Mouse (Mus musculus): ENCODE measurements around the gene Jph3. TPM values are rescaled to one million over a fixed set of nuclear protein-coding genes. Genes with fewer than 3 reads are reported as not detected.

Jph3 gene
- polyA plus RNA-seq, 1 experiment from 2014 or later, result 0.21 TPM

- H3K9me3 ChIP-seq (replicated peaks), result no peaks in the 10 kb centered on the region
- H3K4me1 ChIP-seq (replicated peaks), result no peaks in the 10 kb centered on the region
- WGBS, result 46% methylated on average over 8 of the region's 8 CpGs
- H3K27ac ChIP-seq, result no peak overlapping the region
- H3K27me3 ChIP-seq, result no peaks in the 10 kb centered on the region
- no peak overlapping the region for H3K9ac ChIP-seq
- no peak overlapping the region for H3K4me3 ChIP-seq
- no peaks in the 10 kb centered on the region for H3K36me3 ChIP-seq
- no peak for ATAC-seq (replicated peaks; ENCODE audit: insufficient number of reproducible peaks, insufficient read depth, low FRiP score, low read depth)
- no peak overlapping the region for H3K4me2 ChIP-seq
These were observed 111.8 kb downstream of the Jph3 start for GRCm38 (mm10) chr8:121841242-121841641.

GRCm38 (mm10) chr8:121842064-121842955, 112.9 kb downstream of the Jph3 start:
- WGBS, result 87% methylated on average over 8 of the region's 8 CpGs
- no peaks in the 10 kb centered on the region for H3K4me1 ChIP-seq (replicated peaks)
- no peak overlapping the region for H3K4me2 ChIP-seq
- H3K4me3 ChIP-seq, result no peak overlapping the region
- H3K27ac ChIP-seq, result no peak overlapping the region
- H3K9me3 ChIP-seq (replicated peaks), result no peaks in the 10 kb centered on the region
- no peaks in the 10 kb centered on the region for H3K27me3 ChIP-seq
- no peak overlapping the region for H3K9ac ChIP-seq
- H3K36me3 ChIP-seq, result no peaks in the 10 kb centered on the region
- no peak for ATAC-seq (replicated peaks; ENCODE audit: insufficient number of reproducible peaks, insufficient read depth, low FRiP score, low read depth)

GRCm38 (mm10) chr8:121843184-121843733, 113.8 kb downstream of the Jph3 start:
- Histone ChIP-seq H3K4me1 (replicated peaks) (no peaks in the 10 kb centered on the region), H3K36me3 (no peaks in the 10 kb centered on the region), H3K27me3 (no peaks in the 10 kb centered on the region; the same call in 1 of the 2 replicates), H3K27ac (no peak overlapping the region), H3K4me2 (no peak overlapping the region), H3K4me3 (no peak overlapping the region), H3K9me3 (replicated peaks) (no peaks in the 10 kb centered on the region), H3K9ac (no peak overlapping the region)
- WGBS, result 69% methylated on average over 3 of the region's 3 CpGs
- no peak for ATAC-seq (replicated peaks; ENCODE audit: insufficient number of reproducible peaks, insufficient read depth, low FRiP score, low read depth)

Other genes with a start within 250 kb of the Jph3 start
- not detected in 2 replicates for gene 1700018B08Rik, start 185.3 kb upstream of the Jph3 start, polyA plus RNA-seq (2015; fragmentation: Nextera tagmentation; extraction: Ambion mirVana)
- gene Fbxo31, start 150.8 kb upstream of the Jph3 start, polyA plus RNA-seq (2015; fragmentation: Nextera tagmentation; extraction: Ambion mirVana), result 9.8 and 13.1 TPM in 2 replicates
- 189 and 199 TPM in 2 replicates for gene Map1lc3b, start 139.3 kb upstream of the Jph3 start, polyA plus RNA-seq (2015; fragmentation: Nextera tagmentation; extraction: Ambion mirVana)
- gene Zcchc14, start 76.7 kb upstream of the Jph3 start, polyA plus RNA-seq (2015; fragmentation: Nextera tagmentation; extraction: Ambion mirVana), result 7.8 and 8.8 TPM in 2 replicates
- gene Klhdc4, start 99.9 kb downstream of the Jph3 start, polyA plus RNA-seq (2015; fragmentation: Nextera tagmentation; extraction: Ambion mirVana), result 18.7 and 27.6 TPM in 2 replicates
- 12.0 and 17.4 TPM in 2 replicates for gene Slc7a5, start 178.1 kb downstream of the Jph3 start, polyA plus RNA-seq (2015; fragmentation: Nextera tagmentation; extraction: Ambion mirVana)
- gene Car5a, start 215.3 kb downstream of the Jph3 start, polyA plus RNA-seq (2015; fragmentation: Nextera tagmentation; extraction: Ambion mirVana), result not detected in 2 replicates
- 25.3 and 29.2 TPM in 2 replicates for gene Banp, start 220.1 kb downstream of the Jph3 start, polyA plus RNA-seq (2015; fragmentation: Nextera tagmentation; extraction: Ambion mirVana)